Mouse (Mus musculus) cerebellum, postnatal 10 days (tissue): ENCODE measurements around the gene Sun3.

ENCODE experiments used
- DNase-seq, 2 experiments: peaks; one replicate each; pipeline ENCODE4 v3.0.0; 2021; ENCODE audit warnings: mixed read lengths in 2 of 2

The Sun3 gene

GRCm38 (mm10) chr11:9048703-9049060, at the start of gene Sun3:
Gene Sun3, minus strand, starts transcription at chr11:9048991.
- DNase-seq = peak in 1 of 2 experiments; percentile 28

DNA sequence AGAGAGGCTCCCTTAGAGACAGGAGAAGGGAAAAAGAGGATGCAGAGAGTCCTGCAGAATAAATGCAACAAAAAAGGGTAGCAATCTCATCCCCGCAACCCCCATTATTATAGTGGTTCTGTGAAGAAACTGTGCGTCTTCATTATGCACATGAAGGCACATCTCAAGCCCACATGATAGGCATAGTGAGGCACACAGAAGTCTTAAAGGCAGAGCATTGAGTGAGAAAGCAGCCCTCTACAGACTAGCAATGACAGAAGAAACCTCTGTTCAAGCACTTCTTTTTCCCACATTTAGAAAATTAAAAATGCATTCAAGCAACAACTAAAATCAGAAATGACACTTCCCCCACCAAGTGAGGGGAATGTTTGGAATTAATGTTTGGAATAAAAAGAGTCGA, 27.7 kb upstream of the Sun3 start:
- no peak for DNase-seq

- DNase-seq = no peak
These were observed 11.7 kb upstream of the Sun3 start for GRCm38 (mm10) chr11:9060484-9060883.

GRCm38 (mm10) chr11:9060029-9060428, 11.2 kb upstream of the Sun3 start:
- no peak for DNase-seq

DNA sequence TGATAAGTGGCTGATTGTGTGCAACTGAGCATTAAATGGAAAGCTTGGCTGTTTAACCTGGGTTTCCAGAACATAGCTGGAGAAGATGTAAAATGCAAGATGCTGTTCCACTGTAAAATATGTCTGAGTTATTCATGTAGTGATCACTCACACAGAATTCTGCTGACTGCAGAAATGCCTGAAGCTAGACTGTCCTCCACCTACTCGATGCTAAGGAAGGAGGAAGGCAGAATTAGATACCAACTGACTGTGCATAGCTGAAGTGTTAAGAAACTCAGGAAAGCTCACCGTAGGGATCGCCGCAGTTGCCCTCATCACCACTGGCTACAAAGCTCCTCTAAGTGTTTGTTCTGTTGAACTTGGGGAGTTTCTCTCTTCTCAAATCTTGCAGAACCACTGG, 8.9 kb upstream of the Sun3 start:
- no peak for DNase-seq

DNA sequence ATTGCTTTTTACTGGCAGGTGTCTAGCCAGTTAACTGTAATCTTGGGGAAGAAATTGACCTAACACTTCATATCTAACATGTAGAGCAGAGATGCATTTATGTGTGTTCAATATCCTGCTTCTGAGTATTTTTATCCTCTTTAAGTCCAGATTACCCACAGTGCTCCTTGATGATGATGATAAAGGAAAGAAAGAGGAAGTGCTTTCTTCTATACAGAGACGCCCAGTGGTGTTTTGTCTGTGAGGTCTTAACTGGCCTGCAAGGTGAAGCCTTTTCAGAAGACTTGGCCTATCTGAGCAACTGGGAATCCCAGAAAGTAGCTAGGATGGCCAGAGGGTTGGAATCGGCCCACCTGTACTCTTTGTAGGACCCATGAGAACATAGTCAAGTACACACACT, 8.1 kb upstream of the Sun3 start:
- no peak for DNase-seq

- no peak for DNase-seq
These were observed 3.1 kb upstream of the Sun3 start for GRCm38 (mm10) chr11:9051895-9052294.

- DNase-seq = no peak
These were observed 1.4 kb upstream of the Sun3 start for GRCm38 (mm10) chr11:9050241-9050640.

- peak; percentile 91 to 93 for DNase-seq
These were observed 634 bp downstream of the Sun3 start, which contains the start of gene Gm11992 for GRCm38 (mm10) chr11:9048011-9048702. Gene Gm11992, plus strand, starts transcription at chr11:9048594.

GRCm38 (mm10) chr11:9047044-9047443, 1.7 kb downstream of the Sun3 start:
- peak in 1 of 2 experiments; percentile 8 for DNase-seq

- no peak for DNase-seq
These were observed 2.2 kb downstream of the Sun3 start for GRCm38 (mm10) chr11:9046546-9046945.

GRCm38 (mm10) chr11:9031530-9031929, 17.3 kb downstream of the Sun3 start:
- no peak for DNase-seq

- no peak for DNase-seq
These were observed 23.6 kb downstream of the Sun3 start for GRCm38 (mm10) chr11:9025211-9025610.

DNA sequence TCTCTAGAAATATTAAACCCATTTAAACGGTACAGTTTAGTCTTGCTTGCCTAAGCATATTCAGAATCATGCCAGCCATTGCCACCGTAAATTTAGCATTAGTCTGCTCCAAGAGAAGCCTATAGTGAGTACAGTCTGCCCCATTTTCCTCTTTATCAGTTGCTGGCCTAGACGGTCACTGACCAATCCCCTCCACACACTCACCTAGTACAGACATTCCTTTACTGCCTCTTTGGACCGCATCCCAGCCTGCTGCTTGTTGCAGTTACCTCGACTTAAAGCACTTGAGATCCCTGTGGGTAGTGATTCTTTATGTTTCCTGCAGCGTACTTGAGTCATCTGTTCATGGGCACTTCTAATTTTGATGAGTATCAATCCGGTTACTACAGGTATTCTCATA, 24.0 kb downstream of the Sun3 start:
- DNase-seq = no peak

DNA sequence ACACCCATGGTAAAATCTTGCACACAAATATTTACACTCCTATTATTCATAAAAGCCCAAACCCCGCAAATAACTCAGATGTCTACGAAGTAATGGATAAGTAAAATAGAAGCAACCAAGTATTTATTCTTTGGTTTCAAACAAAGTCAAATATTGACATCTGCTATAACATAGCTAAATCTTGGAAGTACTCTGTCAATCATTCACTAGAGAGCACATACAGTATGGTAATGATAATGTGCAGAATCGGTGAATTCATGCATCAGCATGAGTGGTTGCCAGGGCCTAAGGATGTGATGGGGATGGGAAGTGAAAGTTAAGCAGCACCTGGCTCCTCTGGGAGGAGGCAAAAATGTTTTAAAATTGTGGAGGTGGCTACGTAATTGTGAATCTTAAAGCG, 28.6 kb downstream of the Sun3 start:
- DNase-seq = no peak

DNA sequence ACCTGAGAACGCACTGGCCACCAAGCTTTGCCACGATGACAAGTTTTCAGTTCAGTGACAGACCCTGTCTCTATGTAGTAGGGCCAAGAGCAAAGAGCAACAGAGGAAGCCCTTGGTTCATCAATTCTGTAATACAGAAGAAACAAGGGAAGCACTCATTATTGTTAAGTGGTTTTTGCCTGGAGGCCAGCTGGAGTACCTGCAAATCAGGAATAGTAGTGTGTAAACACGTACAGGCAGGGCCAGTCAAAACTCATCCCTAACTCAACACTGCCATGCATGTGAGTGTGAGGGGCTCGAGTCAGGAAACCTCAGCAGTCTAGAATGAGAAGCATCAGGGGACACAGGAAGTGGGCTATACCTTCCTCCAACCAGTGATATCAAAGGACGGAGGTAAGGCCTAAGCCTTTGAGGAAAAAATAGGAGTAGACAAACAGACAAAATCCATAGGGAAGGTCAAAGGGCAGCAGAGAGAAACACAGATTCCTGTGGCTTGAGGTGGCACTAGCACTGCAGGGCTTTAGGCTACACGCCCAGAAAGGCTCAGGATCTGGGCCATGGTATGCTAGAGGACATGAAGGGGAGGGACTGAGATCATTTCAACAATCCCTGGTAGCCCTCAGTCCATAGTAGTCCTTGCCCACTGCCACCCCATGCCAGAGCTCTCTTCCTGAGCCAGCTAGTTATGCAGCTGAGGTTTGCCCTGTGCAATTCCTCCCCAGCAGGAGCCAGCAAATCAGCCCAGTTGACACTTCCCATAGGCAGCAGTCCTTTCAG, 30.1 kb downstream of the Sun3 start:
- DNase-seq = peak; percentile 16 to 47

DNA sequence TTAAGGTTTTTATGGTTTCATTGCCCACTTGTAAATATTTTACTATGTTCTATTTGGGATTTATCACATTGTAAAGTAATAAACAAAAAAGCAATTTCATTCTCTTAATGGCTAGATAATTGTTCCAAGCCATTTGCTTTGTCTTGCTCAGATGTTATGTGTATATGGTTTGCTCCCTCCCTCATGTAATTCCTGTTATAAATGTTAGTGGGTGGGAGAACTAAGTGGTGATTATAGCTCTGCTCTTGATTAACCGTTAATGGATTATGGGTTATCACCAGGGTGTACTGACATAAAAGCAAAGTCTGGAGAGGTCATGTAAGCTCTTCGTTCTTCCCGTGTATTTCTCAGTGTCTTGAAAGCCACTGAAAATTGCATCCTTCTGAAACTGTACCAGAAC, 34.1 kb downstream of the Sun3 start:
- DNase-seq = no peak

GRCm38 (mm10) chr11:9011348-9011747, 37.4 kb downstream of the Sun3 start:
- DNase-seq = peak in 1 of 2 experiments; percentile 8

- peak; percentile 91 to 93 for DNase-seq
These were observed 37.9 kb downstream of the Sun3 start, which contains the start of gene Hus1 for GRCm38 (mm10) chr11:9010853-9011339. Gene Hus1, minus strand, starts transcription at chr11:9011191.

GRCm38 (mm10) chr11:9010416-9010815, 38.4 kb downstream of the Sun3 start:
- peak; percentile 50 to 51 for DNase-seq

DNA sequence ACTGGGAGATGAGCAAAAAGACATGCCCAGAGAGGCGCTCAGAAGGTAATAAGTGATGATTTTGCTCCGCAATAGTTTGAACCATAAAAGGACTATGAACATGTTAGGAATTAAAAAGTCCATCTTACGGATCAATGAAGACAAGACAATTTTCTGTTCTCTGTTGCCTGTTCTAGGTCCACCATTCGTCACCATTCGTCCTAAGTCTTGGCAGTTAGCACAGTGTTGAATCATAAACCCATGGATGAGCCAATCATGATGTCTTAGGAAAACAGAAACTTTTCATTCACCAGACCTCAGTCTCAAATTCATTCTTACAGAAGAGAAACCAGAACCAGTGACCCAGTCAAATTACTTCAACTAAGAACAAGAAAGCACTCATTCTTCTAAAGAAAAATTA, 40.0 kb downstream of the Sun3 start:
- DNase-seq = no peak

GRCm38 (mm10) chr11:8988084-8988483, 60.7 kb downstream of the Sun3 start:
- DNase-seq = peak; percentile 16 to 25

- no peak for DNase-seq
These were observed 62.7 kb downstream of the Sun3 start for GRCm38 (mm10) chr11:8986058-8986457.

- DNase-seq = peak; percentile 92 to 95
These were observed 65.4 kb downstream of the Sun3 start for GRCm38 (mm10) chr11:8983237-8983861.
